Mouse (Mus musculus): ENCODE measurements at regions not wholly inside any gene's neighbourhood (a gene's known extent, or its start where the extent isn't known, plus 50 kb on each side); places are given as distances from the start of the nearest gene placed in this dataset.

DNA sequence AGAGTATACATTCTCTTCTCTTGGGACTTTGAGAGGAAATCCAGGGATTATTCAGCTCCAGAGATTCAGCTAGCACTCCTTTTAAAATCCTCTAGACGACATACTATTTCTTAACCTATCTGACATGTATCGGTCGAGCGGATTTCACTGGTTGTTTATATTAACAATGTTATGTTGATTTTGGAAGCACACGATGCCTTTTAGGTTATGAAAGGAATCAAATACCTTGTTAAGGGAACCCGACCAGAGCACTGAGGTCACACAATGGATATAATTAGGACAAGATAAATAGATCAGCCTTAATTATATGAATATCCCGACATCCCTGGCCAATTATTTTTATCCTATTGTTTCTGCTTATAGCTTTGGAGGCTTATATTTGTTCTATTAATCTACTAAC lies 850.4 kb downstream of the Robo2 start:
- H3K79me2 ChIP-seq (ENCODE audit: control insufficient read depth, insufficient read depth, low read length, poor library complexity): no peaks in the 10 kb centered on the region
- H3K4me3 ChIP-seq (ENCODE audit: control insufficient read depth in 1 of 2, insufficient read depth in 1 of 2, low read depth in 2 of 2, low read length in 2 of 2): no peak overlapping the region
- no peaks in the 10 kb centered on the region for H3K36me3 ChIP-seq (ENCODE audit: control insufficient read depth in 1 of 2, insufficient read depth in 2 of 2, low read length in 2 of 2)
- H3K9me3 ChIP-seq (replicated peaks; ENCODE audit: insufficient read depth, low read length): no peaks in the 10 kb centered on the region
- DNase-seq (ENCODE audit: low read depth, low spot score): no peak
- no peak overlapping the region for H3K9ac ChIP-seq (ENCODE audit: control insufficient read depth, low read depth, low read length, poor library complexity, severe bottlenecking)
- no peaks in the 10 kb centered on the region for H3K27me3 ChIP-seq (ENCODE audit: control insufficient read depth in 1 of 2, insufficient read depth in 2 of 2, low read length in 2 of 2)
- no peak overlapping the region for H3K27ac ChIP-seq (ENCODE audit: control insufficient read depth, low read depth, low read length)
- TF ChIP-seq MAFK (IDR thresholded peaks at IDR 0.05; ENCODE audit: borderline replicate concordance, low read depth, low read length) (no peak), ZKSCAN1 (IDR thresholded peaks at IDR 0.05; ENCODE audit: low read depth, low read length) (no peak), E2F4 (IDR thresholded peaks at IDR 0.05; ENCODE audit: borderline replicate concordance, low read depth, low read length) (no peak), GABPA (IDR thresholded peaks at IDR 0.05; ENCODE audit: low read depth, low read length) (no peak), CHD1 (IDR thresholded peaks at IDR 0.05; ENCODE audit: low read depth, low read length) (no peak), ZMIZ1 (IDR thresholded peaks at IDR 0.05; ENCODE audit: low read depth, low read length) (no peak), POLR2AphosphoS5 (IDR thresholded peaks at IDR 0.05; ENCODE audit: borderline replicate concordance, low read depth, low read length) (no peak), USF1 (IDR thresholded peaks at IDR 0.05; ENCODE audit: low read depth, low read length) (no peak), JUND (IDR thresholded peaks at IDR 0.05; ENCODE audit: low read depth, low read length) (no peak), RAD21 (IDR thresholded peaks at IDR 0.05; ENCODE audit: low read depth, low read length) (no peak), MYB (IDR thresholded peaks at IDR 0.05; ENCODE audit: low read depth, low read length) (no peak), NELFE (IDR thresholded peaks at IDR 0.05; ENCODE audit: low read depth, low read length) (no peak), MXI1 (IDR thresholded peaks at IDR 0.05; ENCODE audit: low read depth, low read length) (no peak), MYC (IDR thresholded peaks at IDR 0.05; ENCODE audit: low read depth, low read length) (no peak), GATA1 (IDR thresholded peaks at IDR 0.05; ENCODE audit: low read depth, low read length) (no peak), ETS1 (IDR thresholded peaks at IDR 0.05; ENCODE audit: low read depth, low read length) (no peak), ELF1 (IDR thresholded peaks at IDR 0.05; ENCODE audit: low read depth, low read length) (no peak), CTCF (IDR thresholded peaks at IDR 0.05 in 2 of 3, conservative IDR thresholded peaks at IDR 0.05 in 1 of 3; ENCODE audit: control insufficient read depth in 1 of 3, insufficient read depth in 1 of 3, low read depth in 2 of 3, low read length in 3 of 3, poor library complexity in 1 of 3, severe bottlenecking in 1 of 3) (no peak), ZC3H11A (IDR thresholded peaks at IDR 0.05; ENCODE audit: low read depth, low read length) (no peak), BHLHE40 (IDR thresholded peaks at IDR 0.05; ENCODE audit: borderline replicate concordance, low read depth, low read length) (no peak)
- no peaks in the 10 kb centered on the region for H3K4me1 ChIP-seq (ENCODE audit: control insufficient read depth in 1 of 2, insufficient read depth in 2 of 2, low read length in 2 of 2)

GRCm38 (mm10) chr16:73556940-73557339 lies 854.7 kb downstream of the Robo2 start:
- H3K36me3 ChIP-seq (ENCODE audit: control insufficient read depth in 1 of 2, insufficient read depth in 2 of 2, low read length in 2 of 2): no peaks in the 10 kb centered on the region
- H3K9me3 ChIP-seq (replicated peaks; ENCODE audit: insufficient read depth, low read length): no peaks in the 10 kb centered on the region
- H3K9ac ChIP-seq (ENCODE audit: control insufficient read depth, low read depth, low read length, poor library complexity, severe bottlenecking): no peak overlapping the region
- TF ChIP-seq POLR2AphosphoS5 (IDR thresholded peaks at IDR 0.05; ENCODE audit: borderline replicate concordance, low read depth, low read length): no peak
- no peak for TF ChIP-seq MEF2A (IDR thresholded peaks at IDR 0.05; ENCODE audit: extremely low read depth, insufficient replicate concordance, low read depth, low read length, poor library complexity, severe bottlenecking)
- no peak for TF ChIP-seq NELFE (IDR thresholded peaks at IDR 0.05; ENCODE audit: low read depth, low read length)
- TF ChIP-seq MYB (IDR thresholded peaks at IDR 0.05; ENCODE audit: low read depth, low read length): no peak
- TF ChIP-seq CHD2 (IDR thresholded peaks at IDR 0.05; ENCODE audit: low read length): no peak
- no peak for TF ChIP-seq GATA1 (IDR thresholded peaks at IDR 0.05; ENCODE audit: low read depth, low read length)
- no peak for TF ChIP-seq POLR2AphosphoS2 (IDR thresholded peaks at IDR 0.05; ENCODE audit: low read length)
- no peak for TF ChIP-seq TBP (IDR thresholded peaks at IDR 0.05; ENCODE audit: low read depth, low read length)
- no peak for TF ChIP-seq TCF12 (IDR thresholded peaks at IDR 0.05; ENCODE audit: low read depth, low read length)
- no peak for TF ChIP-seq MYC (IDR thresholded peaks at IDR 0.05; ENCODE audit: low read depth, low read length)
- TF ChIP-seq KAT2A (conservative IDR thresholded peaks at IDR 0.05; ENCODE audit: low read depth, low read length): no peak
- TF ChIP-seq JUND (IDR thresholded peaks at IDR 0.05; ENCODE audit: low read depth, low read length): no peak
- no peak for TF ChIP-seq ETS1 (IDR thresholded peaks at IDR 0.05; ENCODE audit: low read depth, low read length)
- TF ChIP-seq USF2 (IDR thresholded peaks at IDR 0.05; ENCODE audit: borderline replicate concordance in 1 of 2, insufficient read depth in 1 of 2, low read depth in 1 of 2, low read length in 2 of 2): no peak
- no peak for TF ChIP-seq ZC3H11A (IDR thresholded peaks at IDR 0.05; ENCODE audit: low read depth, low read length)
- no peak for TF ChIP-seq SMC3 (IDR thresholded peaks at IDR 0.05; ENCODE audit: low read depth, low read length)
- no peak for TF ChIP-seq CTCF (IDR thresholded peaks at IDR 0.05 in 2 of 3, conservative IDR thresholded peaks at IDR 0.05 in 1 of 3; ENCODE audit: control insufficient read depth in 1 of 3, insufficient read depth in 1 of 3, low read depth in 2 of 3, low read length in 3 of 3, poor library complexity in 1 of 3, severe bottlenecking in 1 of 3)
- TF ChIP-seq TAL1 (IDR thresholded peaks at IDR 0.05; ENCODE audit: low read length): no peak
- no peak for TF ChIP-seq ZKSCAN1 (IDR thresholded peaks at IDR 0.05; ENCODE audit: low read depth, low read length)
- H3K4me3 ChIP-seq (ENCODE audit: control insufficient read depth in 1 of 2, insufficient read depth in 1 of 2, low read depth in 2 of 2, low read length in 2 of 2): no peak overlapping the region
- DNase-seq (ENCODE audit: low read depth, low spot score): no peak
- H3K79me2 ChIP-seq (ENCODE audit: control insufficient read depth, insufficient read depth, low read length, poor library complexity): no peaks in the 10 kb centered on the region
- no peak overlapping the region for H3K27ac ChIP-seq (ENCODE audit: control insufficient read depth, low read depth, low read length)
- H3K4me1 ChIP-seq (ENCODE audit: control insufficient read depth in 1 of 2, insufficient read depth in 2 of 2, low read length in 2 of 2): no peaks in the 10 kb centered on the region
- no peaks in the 10 kb centered on the region for H3K27me3 ChIP-seq (ENCODE audit: control insufficient read depth in 1 of 2, insufficient read depth in 2 of 2, low read length in 2 of 2)

All from MEL (cell line).